Mouse (Mus musculus) lung, postnatal 0 days (tissue): ENCODE measurements around the gene Il21.

Source experiments
- CTCF ChIP-seq: IDR thresholded peaks from 2 replicates; pipeline ENCODE4 v1.5.1; 2016; ENCODE audit warnings: antibody characterized with exemption, mild to moderate bottlenecking
- EP300 ChIP-seq: IDR thresholded peaks from 2 replicates; pipeline ENCODE4 v1.6.1; 2016; ENCODE audit warnings: antibody characterized with exemption, mild to moderate bottlenecking, control low read depth

DNA sequence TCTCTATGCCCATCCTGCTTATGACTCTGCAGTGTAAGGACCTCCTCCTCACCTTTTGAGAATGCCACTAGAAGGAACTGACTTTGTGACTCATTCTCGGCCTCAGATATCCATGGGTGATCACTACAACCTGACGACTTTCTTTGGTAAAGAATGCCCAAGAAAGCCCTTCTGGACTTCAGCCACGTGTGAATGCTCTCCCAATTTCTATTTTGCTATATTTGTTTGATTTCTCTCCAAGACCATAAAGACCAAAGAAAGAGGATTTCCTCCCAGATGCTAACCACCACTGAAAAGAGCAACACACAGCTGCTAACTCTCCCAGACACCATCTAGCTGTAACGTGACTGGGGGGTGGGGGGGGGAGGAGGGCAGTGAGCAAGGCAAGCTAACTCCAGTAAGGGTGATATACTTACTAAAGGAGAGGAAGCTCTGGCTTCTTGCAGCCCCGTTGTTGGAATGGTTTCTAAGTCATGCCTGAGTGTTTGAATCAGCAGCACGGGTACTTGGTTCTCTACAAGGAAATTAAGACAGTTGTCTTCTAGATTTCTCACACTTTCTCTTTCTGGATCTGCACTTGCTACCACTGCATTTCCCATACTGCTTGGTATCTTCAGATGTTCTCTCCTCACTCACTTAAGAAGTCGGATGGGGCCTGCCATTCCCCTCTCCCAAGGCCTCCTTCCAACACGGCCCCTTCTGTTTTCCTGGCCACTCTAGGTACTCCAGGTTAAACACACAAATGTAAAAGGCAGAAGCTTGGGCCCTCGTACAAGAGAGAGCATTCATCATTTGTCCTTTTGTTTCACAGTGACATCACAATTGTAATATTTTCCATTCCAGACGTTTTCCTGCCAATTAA lies 57.5 kb downstream of the Il21 start:
- TF ChIP-seq CTCF, result no peak
- TF ChIP-seq EP300, result no peak
